Mouse (Mus musculus) cortical plate, adult 2 months (tissue): ENCODE data around the gene Inpp5a.

Source experiments
- CTCF ChIP-seq: fragments of 200-500 bp; IDR thresholded peaks from 2 replicates; pipeline ENCODE4 v1.5.1; 2011; ENCODE audit warnings: mild to moderate bottlenecking, control low read depth, low read length; ENCODE audit not compliant: insufficient read depth; ENCODE audit errors: extremely low read depth
- POLR2A ChIP-seq: fragments of 200-500 bp; IDR thresholded peaks from 2 replicates; pipeline ENCODE4 v1.6.1; 2011; ENCODE audit warnings: mild to moderate bottlenecking, low read length, control low read depth; ENCODE audit not compliant: insufficient read depth; ENCODE audit errors: extremely low read depth

- no peak for TF ChIP-seq CTCF
- TF ChIP-seq POLR2A = no peak
Measured at GRCm38 (mm10) chr7:139362514-139362913, 26.4 kb upstream of the Inpp5a start.
